Mouse (Mus musculus): ENCODE data around the gene Mpv17l2. TPM values are rescaled to one million over a fixed set of nuclear protein-coding genes. Genes with fewer than 3 reads are reported as not detected.

The Mpv17l2 gene
- polyA plus RNA-seq, 1 experiment from 2014 or later: 38.4 TPM

DNA sequence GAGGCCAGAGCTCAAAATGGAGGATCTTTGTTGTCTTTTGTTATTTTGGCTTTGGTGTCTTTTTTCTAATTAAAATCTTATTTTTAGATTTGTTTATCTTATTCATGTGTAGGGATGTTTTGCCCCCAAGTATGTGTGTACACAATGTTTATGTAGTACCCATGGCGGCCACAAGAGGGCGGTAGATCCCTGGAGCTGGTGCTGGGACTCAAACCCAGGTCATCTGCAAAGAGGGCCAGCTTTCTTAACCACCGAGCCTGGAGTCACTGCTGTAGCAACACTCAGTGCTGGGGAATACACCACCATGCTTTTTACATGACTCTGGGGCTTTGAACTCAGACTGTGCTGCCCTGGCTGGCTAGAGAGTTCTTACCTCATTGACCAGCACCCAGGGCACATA is 2.6 kb upstream of the Mpv17l2 start:
- H3K9ac ChIP-seq: no peak overlapping the region
- no peak for ATAC-seq (replicated peaks)
- no peak overlapping the region for H3K4me2 ChIP-seq
- no peak overlapping the region for H3K4me3 ChIP-seq
- peaks cover 16% of the 10 kb centered on the region; the same call in 1 of the 2 replicates for H3K27me3 ChIP-seq (replicated peaks)
- H3K4me1 ChIP-seq: peaks cover 37% of the 10 kb centered on the region
- H3K9me3 ChIP-seq: no peaks in the 10 kb centered on the region
- no peak overlapping the region for H3K27ac ChIP-seq
- 7% methylated on average over 3 of the region's 3 CpGs for WGBS
- peaks cover 10% of the 10 kb centered on the region; the same call in 1 of the 2 replicates for H3K36me3 ChIP-seq (replicated peaks)

DNA sequence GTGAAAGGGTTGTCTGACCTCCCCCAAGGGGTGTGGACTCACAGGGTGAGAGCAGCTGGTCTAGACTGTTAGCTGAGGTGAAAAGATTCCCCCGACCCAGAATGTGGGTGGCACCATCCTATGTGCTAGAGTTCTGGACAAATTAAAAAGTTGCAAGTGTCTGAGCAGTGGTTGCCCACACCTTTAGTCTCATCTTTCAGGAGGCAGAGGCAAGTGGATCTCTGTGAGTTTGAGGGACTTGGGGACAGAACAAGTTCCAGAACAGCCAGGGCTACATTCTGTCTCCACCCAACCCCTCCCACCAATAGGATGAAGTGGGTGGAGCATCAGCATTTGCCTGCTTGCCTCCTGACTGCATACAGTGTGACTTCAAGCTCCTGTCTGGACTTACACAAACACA is 1.4 kb upstream of the Mpv17l2 start:
- Histone ChIP-seq H3K27me3 (replicated peaks) (peaks cover 6% of the 10 kb centered on the region; the same call in 1 of the 2 replicates), H3K4me1 (peaks cover 49% of the 10 kb centered on the region), H3K9ac (no peak overlapping the region), H3K4me2 (no peak overlapping the region), H3K36me3 (replicated peaks) (peaks cover 9% of the 10 kb centered on the region; the same call in 1 of the 2 replicates), H3K4me3 (no peak overlapping the region), H3K27ac (no peak overlapping the region), H3K9me3 (no peaks in the 10 kb centered on the region)
- WGBS: 81% methylated on average over 1 of the region's 1 CpGs
- no peak for ATAC-seq (replicated peaks)

DNA sequence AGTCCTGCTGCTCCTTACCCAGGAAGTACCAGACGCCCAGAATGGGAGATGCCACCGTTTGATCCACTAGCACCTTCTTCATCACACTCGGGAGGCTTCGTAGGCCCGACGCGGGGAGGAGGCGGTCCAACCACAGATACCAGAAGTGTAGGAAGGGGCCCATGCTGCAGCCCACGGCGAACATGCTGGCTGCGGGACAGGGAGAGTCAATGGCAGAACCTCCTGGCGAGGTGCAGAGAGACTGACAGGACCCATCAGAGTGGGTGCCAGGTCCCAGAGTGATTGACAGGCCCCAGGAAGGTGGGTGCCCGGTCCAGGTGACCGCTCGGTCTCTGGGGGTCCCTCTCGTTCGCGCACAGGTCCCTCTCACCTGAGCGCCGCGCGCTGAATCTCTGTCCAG is 396 bp downstream of the Mpv17l2 start:
- H3K4me1 ChIP-seq: peaks cover 51% of the 10 kb centered on the region

DNA sequence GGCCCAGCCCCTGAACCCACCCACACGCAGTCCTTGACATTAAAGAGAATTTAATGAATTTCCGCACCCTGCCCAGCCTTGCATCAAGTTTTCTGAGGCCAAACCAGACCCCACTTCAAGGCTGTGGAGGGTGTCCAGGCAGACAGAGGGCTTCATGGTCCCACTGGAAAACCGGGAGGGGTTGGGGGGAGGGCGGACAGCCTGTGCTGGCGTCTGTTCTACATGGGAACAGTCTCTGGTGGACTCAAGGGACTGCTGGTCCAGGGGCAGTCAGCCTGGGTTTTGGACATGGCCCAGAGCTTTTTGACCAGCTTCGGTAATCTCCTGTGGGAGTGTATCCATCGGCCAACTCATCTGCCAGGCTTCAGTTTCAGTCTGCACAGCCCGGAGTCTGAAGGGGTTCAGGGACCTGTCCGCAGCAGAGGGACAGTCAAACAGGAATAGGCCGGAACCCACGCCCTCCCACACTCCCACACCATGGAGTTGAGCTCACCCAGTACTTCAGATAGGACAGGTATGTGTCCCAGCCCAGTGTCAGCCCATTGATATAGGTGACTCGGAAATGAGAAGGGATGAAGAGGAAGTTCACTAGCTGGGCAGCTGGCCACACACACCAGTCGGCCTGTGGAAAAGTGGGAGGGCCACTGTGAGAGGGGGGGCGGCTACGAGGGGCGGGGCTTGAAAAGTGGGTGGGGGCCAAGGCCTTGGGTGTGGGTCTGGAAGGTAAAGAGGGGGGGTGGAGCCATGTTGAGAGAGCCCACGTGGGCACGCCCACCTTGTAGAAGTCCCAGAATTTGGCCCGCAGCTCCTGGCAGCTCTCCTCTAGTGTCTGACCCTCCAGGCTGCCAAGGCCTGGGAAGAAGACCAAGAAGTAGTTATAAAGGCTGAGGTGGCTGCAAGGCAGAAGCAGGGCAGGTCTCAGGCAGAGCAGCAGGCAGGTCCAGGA is 1.9 kb downstream of the Mpv17l2 start:
- Histone ChIP-seq H3K4me3 (no peak overlapping the region), H3K9me3 (no peaks in the 10 kb centered on the region), H3K9ac (no peak overlapping the region), H3K36me3 (replicated peaks) (peaks cover 16% of the 10 kb centered on the region; the same call in 1 of the 2 replicates), H3K27ac (no peak overlapping the region), H3K4me1 (peaks cover 53% of the 10 kb centered on the region), H3K4me2 (peak overlapping the region; percentile 89; the same call in 1 of the 2 replicates), H3K27me3 (replicated peaks) (no peaks in the 10 kb centered on the region)
- no peak for ATAC-seq (replicated peaks)
- WGBS: 68% methylated on average over 19 of the region's 19 CpGs

More for the DNA sequence above, 396 bp downstream of the Mpv17l2 start:
- peak overlapping the region; percentile 66 for H3K9ac ChIP-seq
- ATAC-seq (replicated peaks): no peak; the same call in 1 of the 2 replicates
- peak overlapping the region; percentile 69 for H3K4me3 ChIP-seq
- H3K9me3 ChIP-seq: no peaks in the 10 kb centered on the region
- no peaks in the 10 kb centered on the region for H3K27me3 ChIP-seq (replicated peaks)
- WGBS: 1% methylated on average over 22 of the region's 22 CpGs
- H3K4me2 ChIP-seq: peak overlapping the region; percentile 89
- peak overlapping the region; percentile 75 for H3K27ac ChIP-seq
- H3K36me3 ChIP-seq (replicated peaks): peaks cover 16% of the 10 kb centered on the region; the same call in 1 of the 2 replicates

- ATAC-seq (replicated peaks): no peak
- Histone ChIP-seq H3K4me3 (no peak overlapping the region), H3K4me2 (no peak overlapping the region), H3K9me3 (no peaks in the 10 kb centered on the region), H3K36me3 (replicated peaks) (peaks cover 16% of the 10 kb centered on the region; the same call in 1 of the 2 replicates), H3K9ac (no peak overlapping the region), H3K27me3 (replicated peaks) (no peaks in the 10 kb centered on the region), H3K4me1 (peaks cover 53% of the 10 kb centered on the region), H3K27ac (no peak overlapping the region)
- 82% methylated on average over 7 of the region's 7 CpGs for WGBS
Observed at GRCm38 (mm10) chr8:70758308-70758615, 2.5 kb downstream of the Mpv17l2 start.

GRCm38 (mm10) chr8:70757523-70758307 is 3.0 kb downstream of the Mpv17l2 start:
- Histone ChIP-seq H3K4me1 (peaks cover 53% of the 10 kb centered on the region), H3K36me3 (replicated peaks) (peaks cover 16% of the 10 kb centered on the region; the same call in 1 of the 2 replicates), H3K27me3 (replicated peaks) (no peaks in the 10 kb centered on the region), H3K9me3 (no peaks in the 10 kb centered on the region), H3K9ac (no peak overlapping the region), H3K4me3 (no peak overlapping the region), H3K4me2 (no peak overlapping the region), H3K27ac (no peak overlapping the region)
- WGBS: 63% methylated on average over 22 of the region's 22 CpGs
- ATAC-seq (replicated peaks): no peak

- Histone ChIP-seq H3K4me1 (peaks cover 53% of the 10 kb centered on the region), H3K36me3 (replicated peaks) (peaks cover 16% of the 10 kb centered on the region; the same call in 1 of the 2 replicates), H3K27ac (no peak overlapping the region), H3K9ac (no peak overlapping the region), H3K27me3 (replicated peaks) (no peaks in the 10 kb centered on the region), H3K4me2 (no peak overlapping the region), H3K9me3 (no peaks in the 10 kb centered on the region), H3K4me3 (no peak overlapping the region)
- WGBS: 92% methylated on average over 6 of the region's 6 CpGs
- no peak for ATAC-seq (replicated peaks)
Observed at GRCm38 (mm10) chr8:70756476-70757040, 4.2 kb downstream of the Mpv17l2 start.

GRCm38 (mm10) chr8:70755661-70756475 is 4.9 kb downstream of the Mpv17l2 start:
- Histone ChIP-seq H3K4me3 (peak overlapping the region; percentile 71), H3K4me1 (peaks cover 53% of the 10 kb centered on the region), H3K36me3 (replicated peaks) (peaks cover 16% of the 10 kb centered on the region; the same call in 1 of the 2 replicates), H3K27me3 (replicated peaks) (no peaks in the 10 kb centered on the region), H3K9me3 (no peaks in the 10 kb centered on the region), H3K9ac (peak overlapping the region; percentile 83), H3K27ac (peak overlapping the region; percentile 92; the same call in 1 of the 2 replicates), H3K4me2 (peak overlapping the region; percentile 57)
- WGBS: 85% methylated on average over 24 of the region's 24 CpGs
- ATAC-seq (replicated peaks): no peak

- Histone ChIP-seq H3K4me2 (peak overlapping the region; percentile 57), H3K27ac (peak overlapping the region; percentile 92), H3K4me3 (peak overlapping the region; percentile 71), H3K27me3 (replicated peaks) (no peaks in the 10 kb centered on the region), H3K36me3 (replicated peaks) (peaks cover 16% of the 10 kb centered on the region; the same call in 1 of the 2 replicates), H3K9ac (peak overlapping the region; percentile 83), H3K4me1 (peaks cover 49% of the 10 kb centered on the region), H3K9me3 (no peaks in the 10 kb centered on the region)
- ATAC-seq (replicated peaks): peak; percentile 64
- WGBS: 13% methylated on average over 50 of the region's 50 CpGs
Observed at GRCm38 (mm10) chr8:70754871-70755660, 5.7 kb downstream of the Mpv17l2 start.

- Histone ChIP-seq H3K4me2 (peak within 1 kb of the TSS; percentile 57), H3K36me3 (replicated peaks) (peaks cover 16% of the 10 kb centered on the region; the same call in 1 of the 2 replicates), H3K9ac (peak within 1 kb of the TSS; percentile 83), H3K27ac (peak within 1 kb of the TSS; percentile 92), H3K4me3 (peak within 1 kb of the TSS; percentile 71), H3K9me3 (no peaks in the 10 kb centered on the region), H3K27me3 (replicated peaks) (0 out of 2 replicates have a peak, but pooled peaks cover 6% of the 10 kb centered on the region), H3K4me1 (peaks cover 41% of the 10 kb centered on the region)
- 8% methylated on average over 37 of the region's 37 CpGs for WGBS
- peak; percentile 98 for ATAC-seq (replicated peaks)
Observed at GRCm38 (mm10) chr8:70754043-70754870, 6.5 kb downstream of the Mpv17l2 start, which contains the start of gene Rab3a. Rab3a (plus strand) TSS chr8:70754679.

Data from midbrain, embryonic 15.5 days (tissue).